Mouse (Mus musculus) hematopoietic stem cell, adult 5-6 weeks (primary cell): Measurements from ENCODE around the gene Ctsq. TPM values are rescaled to one million over a fixed set of nuclear protein-coding genes. Genes with fewer than 3 reads are reported as not detected.

Source experiments
- ATAC-seq, 2 experiments: fragments of 125-278 bp in 1 of 2; replicated peaks in 1 of 2; 2 replicates each; pipeline ENCODE4 v1.8.0; 2016 to 2017; ENCODE audit warnings: inconsistent platforms in 2 of 2, mild to moderate bottlenecking in 2 of 2, moderate number of reproducible peaks in 2 of 2, low read depth in 1 of 2, moderate TSS enrichment in 1 of 2; ENCODE audit not compliant: low FRiP score in 2 of 2, poor library complexity in 2 of 2, severe bottlenecking in 2 of 2, insufficient read depth in 1 of 2, low TSS enrichment in 1 of 2
- total RNA-seq: library from RNA; stranded (forward); fragments of 172-1452, 232-1000 nt; gene quantifications from 2 replicates; pipeline ENCODE4 v1.2.3, GENCODE M21; 2017

Gene Ctsq
- total RNA-seq: not detected in 2 replicates

DNA sequence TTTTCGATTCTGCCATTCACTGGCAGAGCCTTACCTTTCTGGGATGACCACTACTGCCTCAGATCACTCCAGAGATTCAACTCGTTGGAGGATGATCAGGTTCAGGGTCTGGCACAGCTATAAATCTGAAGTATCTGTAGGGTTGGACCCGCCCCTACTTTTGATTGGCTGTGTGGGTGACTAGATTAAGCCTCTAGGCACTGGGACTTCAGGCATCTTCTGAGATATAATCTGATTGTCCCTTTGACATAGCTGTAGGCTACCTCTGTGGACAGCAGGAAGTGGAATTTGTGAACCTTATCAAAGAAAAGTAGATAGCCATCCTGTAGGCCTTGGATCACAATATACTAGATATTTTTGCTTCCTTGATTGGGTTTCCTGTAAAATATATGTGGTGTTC is at the start of gene Ctsq:
Ctsq (minus strand) TSS at position 101 of the 400 bp plus-strand sequence.
- ATAC-seq: no peak

DNA sequence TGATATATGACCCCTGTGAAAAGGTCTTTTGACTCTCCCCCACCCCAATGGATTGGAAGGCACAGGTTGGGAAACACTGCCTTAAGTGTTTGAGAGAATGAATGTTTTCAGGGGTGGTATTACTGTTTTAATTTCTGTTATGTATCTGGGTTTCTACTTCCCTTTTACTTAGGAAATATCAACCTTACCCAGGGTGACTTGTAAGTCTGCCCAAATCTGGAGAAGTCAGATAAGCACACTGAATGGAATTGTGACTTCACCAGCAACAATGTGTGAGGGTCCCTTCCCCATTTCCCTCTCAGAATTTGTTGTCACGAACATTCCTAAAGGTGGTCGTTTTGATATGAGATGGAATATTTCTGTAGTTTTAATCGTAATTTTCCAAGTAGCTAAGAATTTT is 17.6 kb downstream of the Ctsq start:
- ATAC-seq: peak; percentile 98 to 100

DNA sequence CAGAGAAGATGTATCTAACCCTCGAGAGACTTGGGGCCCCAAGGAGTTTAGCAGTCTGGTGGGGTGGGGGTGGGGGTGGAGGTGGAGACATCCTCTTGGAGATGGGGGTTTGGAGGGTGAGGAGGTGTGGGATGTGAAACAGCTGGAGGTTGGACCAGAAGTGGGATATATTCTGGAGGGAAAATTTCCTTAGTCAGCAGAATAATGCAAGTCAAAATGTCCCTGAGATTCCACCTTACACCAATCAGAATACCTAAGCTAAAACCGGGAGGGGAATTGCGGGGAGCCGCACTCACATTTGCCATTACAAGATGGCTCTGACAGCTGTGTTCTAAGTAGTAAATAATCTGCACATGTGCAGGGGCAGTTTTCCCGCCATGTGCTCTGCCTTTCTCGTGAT is 18.6 kb downstream of the Ctsq start:
- no peak for ATAC-seq

DNA sequence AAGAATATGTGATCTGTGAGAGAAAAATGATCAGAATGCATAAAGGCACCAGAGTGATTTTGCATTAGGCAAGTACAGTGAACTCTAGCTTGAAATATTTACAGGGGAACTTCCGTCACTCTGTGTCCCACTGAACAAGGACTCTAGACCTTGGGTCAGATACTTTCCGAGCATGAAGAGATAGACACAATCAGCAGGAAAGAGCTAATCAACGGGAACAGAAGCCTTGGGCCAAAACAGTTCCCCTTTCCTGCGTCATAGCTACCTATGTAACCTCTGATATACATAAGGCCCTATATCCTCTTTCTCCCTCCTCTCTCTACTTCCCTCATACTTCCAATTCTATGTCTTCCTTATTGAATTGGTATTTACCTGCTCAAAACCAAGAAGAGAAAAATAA is 30.3 kb downstream of the Ctsq start:
- peak; percentile 22 to 45; a peak in 1 of 4 replicates for ATAC-seq

DNA sequence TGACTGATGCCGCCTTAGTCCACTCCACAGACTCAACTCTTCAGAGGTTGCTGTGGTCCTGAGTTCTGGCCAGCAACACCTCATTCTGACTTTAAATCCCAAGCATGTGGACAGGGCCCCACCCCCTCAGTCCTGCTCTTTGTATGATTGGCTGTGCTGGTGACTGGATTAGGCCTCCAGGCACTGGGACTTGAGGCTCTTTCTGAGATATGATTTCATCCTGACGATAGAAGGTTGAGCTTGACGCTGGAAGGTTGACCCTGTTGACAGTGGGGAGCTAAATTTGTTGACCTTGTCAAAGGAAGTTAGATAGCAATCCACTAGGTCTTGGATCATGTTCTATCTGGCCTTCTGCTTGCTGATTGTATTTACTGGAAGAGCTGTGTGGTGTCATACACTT is 34.6 kb downstream of the Ctsq start, which contains the start of gene Ctsj:
Ctsj (minus strand) TSS at position 101 of the 400 bp plus-strand sequence.
- no peak for ATAC-seq

DNA sequence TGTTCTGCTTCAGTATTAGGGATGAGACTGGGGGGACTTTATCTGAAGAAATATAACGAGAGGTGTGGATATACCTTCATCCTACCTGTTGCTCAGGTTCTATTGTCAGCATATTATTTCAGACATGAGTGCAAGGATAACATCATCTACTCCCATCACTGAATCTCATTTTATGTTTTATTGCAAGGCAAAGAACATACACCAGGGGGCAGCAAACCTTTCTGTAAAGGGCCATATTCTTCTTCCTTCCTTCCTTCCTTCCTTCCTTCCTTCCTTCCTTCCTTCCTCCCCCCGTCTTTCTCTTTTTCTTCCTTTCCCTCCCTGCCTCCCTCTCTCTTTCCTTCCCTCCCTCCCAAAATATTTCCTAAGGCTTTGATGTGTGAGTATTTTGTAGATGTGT is 42.8 kb downstream of the Ctsq start:
- ATAC-seq: no peak

DNA sequence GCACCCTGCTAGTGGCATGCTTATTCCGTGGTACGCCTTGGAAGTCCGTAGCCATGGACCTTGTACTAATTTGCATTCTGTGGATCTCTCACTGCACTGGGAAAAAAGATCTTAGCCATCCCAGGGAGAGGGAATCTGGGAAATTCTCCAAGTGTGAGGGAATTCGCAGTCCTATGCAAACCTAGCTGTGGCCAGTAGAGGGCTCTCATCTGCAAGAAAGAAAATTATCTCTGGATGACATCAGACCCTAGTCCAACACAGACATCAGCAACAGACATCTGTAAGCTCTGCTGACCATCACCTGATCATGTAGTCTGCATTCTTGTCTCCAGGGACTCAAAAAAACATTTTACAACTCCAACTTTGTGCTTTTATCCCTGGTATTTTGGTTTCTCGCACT is 53.5 kb downstream of the Ctsq start:
- peak; percentile 65 to 71; a peak in 3 of 4 replicates for ATAC-seq

Other genes with a start within 250 kb of the Ctsq start
- gene Ctsll3, start 237.8 kb downstream of the Ctsq start, total RNA-seq: not detected in 2 replicates
- not detected in 2 replicates for gene 4930486L24Rik, start 176.2 kb downstream of the Ctsq start, total RNA-seq
- gene Gm49392, start 143.7 kb downstream of the Ctsq start, total RNA-seq: 11.0 and 14.9 TPM in 2 replicates
- gene Ctla2b, start 143.2 kb downstream of the Ctsq start, total RNA-seq: 147 and 258 TPM in 2 replicates
- not detected in 2 replicates for gene Tpbpb, start 135.8 kb downstream of the Ctsq start, total RNA-seq
- 4.8 TPM in 1 of 2 replicates, not detected in the other for gene Gm49393, start 105.0 kb downstream of the Ctsq start, total RNA-seq
- gene Gm49391, start 104.1 kb downstream of the Ctsq start, total RNA-seq: 41.7 and 71.4 TPM in 2 replicates
- 1,100 and 1,226 TPM in 2 replicates for gene Ctla2a, start 104.0 kb downstream of the Ctsq start, total RNA-seq
- gene Tpbpa, start 98.6 kb downstream of the Ctsq start, total RNA-seq: not detected in 2 replicates
- not detected in 2 replicates for gene Ctsj, start 34.7 kb downstream of the Ctsq start, total RNA-seq
- not detected in 2 replicates for gene Ctsr, start 123.6 kb upstream of the Ctsq start, total RNA-seq
- gene Cts6, start 162.8 kb upstream of the Ctsq start, total RNA-seq: not detected in 2 replicates
- not detected in 2 replicates for gene Cts8, start 214.7 kb upstream of the Ctsq start, total RNA-seq
- not detected in 2 replicates for gene Gm49398, start 248.2 kb upstream of the Ctsq start, total RNA-seq